Mouse (Mus musculus): ENCODE measurements at regions not wholly inside any gene's neighbourhood (a gene's known extent, or its start where the extent isn't known, plus 50 kb on each side); places are given as distances from the start of the nearest gene placed in this dataset.
A peak's percentile ranks its signal among the peaks of the same experiment; 100 is the strongest.

- no peak overlapping the region for H3K4me2 ChIP-seq (replicated peaks)
- no peaks in the 10 kb centered on the region for H3K36me3 ChIP-seq
- H3K4me3 ChIP-seq: no peak overlapping the region
- H3K27ac ChIP-seq (replicated peaks): no peak overlapping the region
- no peaks in the 10 kb centered on the region for H3K9me3 ChIP-seq
- no peak overlapping the region for H3K9ac ChIP-seq (replicated peaks)
- H3K4me1 ChIP-seq: no peaks in the 10 kb centered on the region
- ATAC-seq (replicated peaks): no peak
- H3K27me3 ChIP-seq: no peaks in the 10 kb centered on the region
- WGBS: 73% methylated on average over 6 of the region's 6 CpGs
Measured at GRCm38 (mm10) chr17:15269905-15270304, 106.8 kb downstream of the Dll1 start.

GRCm38 (mm10) chr17:15269056-15269612, 107.5 kb downstream of the Dll1 start:
- no peaks in the 10 kb centered on the region for H3K4me1 ChIP-seq
- no peak overlapping the region for H3K9ac ChIP-seq (replicated peaks)
- H3K27me3 ChIP-seq: no peaks in the 10 kb centered on the region
- 81% methylated on average over 8 of the region's 8 CpGs for WGBS
- H3K4me2 ChIP-seq (replicated peaks): no peak overlapping the region
- H3K9me3 ChIP-seq: no peaks in the 10 kb centered on the region
- H3K4me3 ChIP-seq: no peak overlapping the region
- H3K36me3 ChIP-seq: no peaks in the 10 kb centered on the region
- ATAC-seq (replicated peaks): no peak
- no peak overlapping the region for H3K27ac ChIP-seq (replicated peaks)

GRCm38 (mm10) chr17:15267721-15268120, 109.0 kb downstream of the Dll1 start:
- H3K36me3 ChIP-seq: no peaks in the 10 kb centered on the region
- no peak for ATAC-seq (replicated peaks)

GRCm38 (mm10) chr17:15259427-15260101, 117.1 kb downstream of the Dll1 start:
- ATAC-seq (replicated peaks): no peak
- Histone ChIP-seq H3K27me3 (no peaks in the 10 kb centered on the region), H3K36me3 (no peaks in the 10 kb centered on the region), H3K9me3 (no peaks in the 10 kb centered on the region), H3K4me1 (no peaks in the 10 kb centered on the region), H3K4me2 (replicated peaks) (no peak overlapping the region), H3K4me3 (no peak overlapping the region), H3K27ac (replicated peaks) (no peak overlapping the region), H3K9ac (replicated peaks) (no peak overlapping the region)
- WGBS: 60% methylated on average over 11 of the region's 11 CpGs

More at GRCm38 (mm10) chr17:15267721-15268120, 109.0 kb downstream of the Dll1 start:
- Histone ChIP-seq H3K4me2 (replicated peaks) (no peak overlapping the region), H3K9me3 (no peaks in the 10 kb centered on the region), H3K4me1 (no peaks in the 10 kb centered on the region), H3K4me3 (no peak overlapping the region), H3K9ac (replicated peaks) (no peak overlapping the region), H3K27me3 (no peaks in the 10 kb centered on the region), H3K27ac (replicated peaks) (no peak overlapping the region)
- WGBS: 62% methylated on average over 7 of the region's 7 CpGs

GRCm38 (mm10) chr17:15255874-15256273, 120.8 kb downstream of the Dll1 start:
- Histone ChIP-seq H3K9ac (replicated peaks) (no peak overlapping the region), H3K9me3 (no peaks in the 10 kb centered on the region), H3K27ac (replicated peaks) (no peak overlapping the region), H3K27me3 (no peaks in the 10 kb centered on the region), H3K36me3 (no peaks in the 10 kb centered on the region), H3K4me1 (no peaks in the 10 kb centered on the region), H3K4me2 (replicated peaks) (no peak overlapping the region), H3K4me3 (no peak overlapping the region)
- 89% methylated on average over 2 of the region's 2 CpGs for WGBS
- no peak for ATAC-seq (replicated peaks)

- Histone ChIP-seq H3K9me3 (no peaks in the 10 kb centered on the region), H3K4me2 (replicated peaks) (no peak overlapping the region), H3K4me3 (no peak overlapping the region), H3K27ac (replicated peaks) (no peak overlapping the region), H3K4me1 (no peaks in the 10 kb centered on the region), H3K27me3 (no peaks in the 10 kb centered on the region), H3K9ac (replicated peaks) (no peak overlapping the region), H3K36me3 (no peaks in the 10 kb centered on the region)
- ATAC-seq (replicated peaks): no peak
- 93% methylated on average over 4 of the region's 4 CpGs for WGBS
Measured at GRCm38 (mm10) chr17:15253785-15254184, 122.9 kb downstream of the Dll1 start.

GRCm38 (mm10) chr17:15253271-15253670, 123.4 kb downstream of the Dll1 start:
- 94% methylated on average over 1 of the region's 1 CpGs for WGBS

GRCm38 (mm10) chr17:15252187-15252586, 124.5 kb downstream of the Dll1 start:
- no peak overlapping the region for H3K4me3 ChIP-seq
- WGBS: 64% methylated on average over 2 of the region's 2 CpGs
- no peak overlapping the region for H3K27ac ChIP-seq (replicated peaks)
- H3K36me3 ChIP-seq: no peaks in the 10 kb centered on the region
- peaks cover 14% of the 10 kb centered on the region for H3K4me1 ChIP-seq
- no peak overlapping the region for H3K9ac ChIP-seq (replicated peaks)
- no peaks in the 10 kb centered on the region for H3K27me3 ChIP-seq
- H3K4me2 ChIP-seq (replicated peaks): no peak overlapping the region
- no peak for ATAC-seq (replicated peaks)
- no peaks in the 10 kb centered on the region for H3K9me3 ChIP-seq

More at GRCm38 (mm10) chr17:15253271-15253670, 123.4 kb downstream of the Dll1 start:
- no peaks in the 10 kb centered on the region for H3K9me3 ChIP-seq
- H3K9ac ChIP-seq (replicated peaks): no peak overlapping the region
- ATAC-seq (replicated peaks): no peak
- H3K36me3 ChIP-seq: no peaks in the 10 kb centered on the region
- H3K27me3 ChIP-seq: no peaks in the 10 kb centered on the region
- no peak overlapping the region for H3K4me2 ChIP-seq (replicated peaks)
- peaks cover 3% of the 10 kb centered on the region; the same call in 1 of the 2 replicates for H3K4me1 ChIP-seq
- no peak overlapping the region for H3K4me3 ChIP-seq
- H3K27ac ChIP-seq (replicated peaks): no peak overlapping the region

GRCm38 (mm10) chr17:15251641-15252040, 125.0 kb downstream of the Dll1 start:
- no peak overlapping the region for H3K4me2 ChIP-seq (replicated peaks)
- WGBS: 66% methylated on average over 1 of the region's 1 CpGs
- no peak overlapping the region for H3K9ac ChIP-seq (replicated peaks)
- H3K36me3 ChIP-seq: no peaks in the 10 kb centered on the region
- no peak for ATAC-seq (replicated peaks)
- H3K27ac ChIP-seq (replicated peaks): no peak overlapping the region
- no peaks in the 10 kb centered on the region for H3K27me3 ChIP-seq
- H3K4me3 ChIP-seq: no peak overlapping the region
- H3K9me3 ChIP-seq: no peaks in the 10 kb centered on the region
- peaks cover 16% of the 10 kb centered on the region for H3K4me1 ChIP-seq

- Histone ChIP-seq H3K4me3 (no peak overlapping the region), H3K4me2 (replicated peaks) (peak overlapping the region; percentile 37; the same call in 1 of the 2 replicates), H3K9me3 (no peaks in the 10 kb centered on the region), H3K9ac (replicated peaks) (no peak overlapping the region), H3K27me3 (no peaks in the 10 kb centered on the region), H3K27ac (replicated peaks) (peak overlapping the region; percentile 80), H3K36me3 (no peaks in the 10 kb centered on the region), H3K4me1 (peaks cover 16% of the 10 kb centered on the region)
- no peak for ATAC-seq (replicated peaks)
- WGBS: 10% methylated on average over 4 of the region's 4 CpGs
Measured at GRCm38 (mm10) chr17:15248417-15248791, 128.3 kb downstream of the Dll1 start.

- ATAC-seq (replicated peaks): peak; percentile 97
- H3K9me3 ChIP-seq: no peaks in the 10 kb centered on the region
- 0 out of 2 replicates have a peak overlapping the region, but pooled peaks have one; percentile 6 for H3K4me3 ChIP-seq
- peak overlapping the region; percentile 25 for H3K9ac ChIP-seq (replicated peaks)
- H3K4me2 ChIP-seq (replicated peaks): peak overlapping the region; percentile 37
- H3K36me3 ChIP-seq: no peaks in the 10 kb centered on the region
- H3K27ac ChIP-seq (replicated peaks): peak overlapping the region; percentile 80
- peaks cover 16% of the 10 kb centered on the region for H3K4me1 ChIP-seq
- H3K27me3 ChIP-seq: no peaks in the 10 kb centered on the region
- 3% methylated on average over 20 of the region's 20 CpGs for whole genome bisulfite sequencing
Measured at GRCm38 (mm10) chr17:15247546-15248416, 128.9 kb downstream of the Dll1 start.

GRCm38 (mm10) chr17:15242976-15243635, 133.6 kb downstream of the Dll1 start:
- no peaks in the 10 kb centered on the region for H3K9me3 ChIP-seq
- peaks cover 11% of the 10 kb centered on the region for H3K4me1 ChIP-seq
- H3K4me2 ChIP-seq (replicated peaks): no peak overlapping the region
- WGBS: 83% methylated on average over 6 of the region's 6 CpGs
- no peak for ATAC-seq (replicated peaks)
- H3K4me3 ChIP-seq: no peak overlapping the region
- H3K9ac ChIP-seq (replicated peaks): no peak overlapping the region
- H3K27ac ChIP-seq (replicated peaks): no peak overlapping the region
- H3K27me3 ChIP-seq: no peaks in the 10 kb centered on the region
- H3K36me3 ChIP-seq: no peaks in the 10 kb centered on the region
